8 mouse cellular contexts compared by ENCODE assay signal in genomic region chr2:153478583-153478982, GRCm38 (mm10). TPM values are rescaled to one million over a fixed set of nuclear protein-coding genes. Genes with fewer than 3 reads are reported as not detected.
DNase-seq lines count a peak whose midpoint lies in the region; ATAC-seq and TF ChIP-seq lines count a peak whose summit lies in the region.

No protein-coding gene starts in this region.

- H3K27ac ChIP-seq in layer of hippocampus, adult 2 months, result peak overlapping the region; percentile 41

- H3K4me3 ChIP-seq in layer of hippocampus, adult 2 months, result no peak overlapping the region

- POLR2A ChIA-PET in Patski (lab: Charles Lee), result interaction anchor here (0.6 to 1.2 kb wide), 4 partner anchors 44 to 175 kb away, joined by 3 to 4 read pairs (median 3); no protein-coding TSS in a partner anchor

- ATAC-seq in Patski, result peak; percentile 46
- peak; percentile 56 to 62; a peak in 2 of 4 replicates for ATAC-seq in hematopoietic stem cell, adult 5-6 weeks (replicated peaks in 1 of 2; ENCODE audit: insufficient read depth in 1 of 2, low FRiP score in 2 of 2, low TSS enrichment in 1 of 2, low read depth in 1 of 2, poor library complexity in 2 of 2, severe bottlenecking in 2 of 2)

- no peak for DNase-seq in Patski (ENCODE audit: low read depth, low spot score)
- peak; percentile 73 for DNase-seq in cerebellum, adult 8-10 months
- DNase-seq in forelimb bud, embryonic 11.5 days (ENCODE audit: low read depth, low spot score), result peak; percentile 73
- peak in 1 of 2 experiments; percentile 79 for DNase-seq in layer of hippocampus, adult 2 months (ENCODE audit: low spot score in 2 of 2)
- peak; percentile 87 for DNase-seq in lung, postnatal 10 days
- peak; percentile 86 for DNase-seq in retina, postnatal 1 day
- DNase-seq in urinary bladder, postnatal 25 days (ENCODE audit: low spot score), result peak; percentile 62

- TF ChIP-seq CTCF in Patski (IDR thresholded peaks at IDR 0.05), result no peak
- TF ChIP-seq CTCF in layer of hippocampus, adult 2 months (conservative IDR thresholded peaks at IDR 0.05), result peak; percentile 94

- H3K27me3 ChIP-seq in Patski, result no peaks in the 10 kb centered on the region

- CTCF ChIA-PET in Patski (lab: Charles Lee), result interaction anchor here (0.6 to 5.9 kb wide), 15 partner anchors 10 to 114 kb away, joined by 3 to 48 read pairs (median 5); no protein-coding TSS in a partner anchor

- in situ Hi-C loops in Patski (cut with MboI; ENCODE audit: low pct_unique_long_range_greater_than_20kb), result no loop called here

RNA-seq across cellular contexts. Expression of gene 4930404H24Rik, which starts 14.0 kb away (rescaled TPM):
- polyA plus RNA-seq in Patski (2021), result not detected
- not detected in 2 replicates for total RNA-seq in hematopoietic stem cell, adult 5-6 weeks (2017)
- total RNA-seq in layer of hippocampus, adult 2 months (2021), result not detected

RNA-seq across cellular contexts. Expression of gene Nol4l, which starts 51.2 kb away (rescaled TPM):
- polyA plus RNA-seq in Patski (2021), result 17.8 TPM
- 5.2 and 8.1 TPM in 2 replicates for total RNA-seq in hematopoietic stem cell, adult 5-6 weeks (2017)
- total RNA-seq in layer of hippocampus, adult 2 months (2021), result 10 to 100 TPM; 47.6 to 52.1 TPM
